Mouse (Mus musculus): ENCODE results near the gene Prkce. TPM values are rescaled to one million over a fixed set of nuclear protein-coding genes. Genes with fewer than 3 reads are reported as not detected.

The Prkce gene
- polyA plus RNA-seq (2015; fragmentation: Nextera tagmentation; extraction: Ambion mirVana) = 4.0 and 4.4 TPM in 2 replicates

DNA sequence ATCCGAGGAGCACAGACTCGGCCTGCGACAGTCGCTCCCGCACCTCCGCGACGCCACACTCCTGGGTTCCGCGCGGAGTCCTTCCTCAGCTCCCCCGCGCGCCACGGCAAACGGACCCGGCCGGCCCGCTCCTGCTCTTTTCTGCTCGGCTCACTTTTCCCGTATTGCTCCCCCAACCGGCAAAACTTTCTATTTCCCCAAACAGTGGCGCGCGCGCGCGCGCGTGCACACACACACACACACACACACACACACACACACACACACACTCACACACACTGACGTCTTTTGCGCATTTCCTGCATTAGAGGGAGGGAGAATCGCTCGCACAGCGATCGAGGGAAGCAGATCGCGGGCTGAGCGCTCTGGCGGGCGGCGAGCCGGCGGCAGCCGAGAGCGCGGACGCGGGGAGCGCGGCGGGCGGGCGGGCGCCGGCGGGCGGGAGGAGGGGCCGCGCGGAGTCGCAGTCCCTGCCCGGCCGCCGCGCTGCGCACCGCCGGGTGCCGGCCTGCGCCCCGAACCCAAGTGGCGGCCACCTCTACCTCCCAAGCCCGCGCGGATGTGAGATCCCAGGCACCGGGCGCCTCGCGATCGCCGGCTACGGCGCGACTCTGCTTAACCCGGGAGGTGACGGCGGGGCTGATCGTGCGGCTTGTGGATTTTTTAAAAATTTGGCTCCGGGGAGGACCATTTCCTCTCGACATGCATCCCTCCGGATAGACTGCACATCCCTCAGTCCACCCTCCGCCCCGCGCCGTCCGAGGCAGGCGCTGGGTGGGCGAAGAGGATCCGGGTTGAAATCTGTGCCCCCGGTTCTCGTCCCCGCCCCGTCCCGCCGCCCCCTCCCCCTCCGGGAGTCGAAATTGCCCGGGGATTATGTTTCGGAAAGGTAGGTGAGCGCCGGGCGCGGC, at the start of gene Prkce:
TSS of gene Prkce (plus strand) at position 466 of the 911 bp plus-strand sequence.
- Histone ChIP-seq H3K4me2 (ENCODE audit: low read depth, low read length) (peak within 1 kb of the TSS; percentile 97), H3K9me3 (replicated peaks; ENCODE audit: control insufficient read depth, low read length) (no peaks in the 10 kb centered on the region), H3K27ac (ENCODE audit: low read length) (peak within 1 kb of the TSS; percentile 98), H3K27me3 (ENCODE audit: control insufficient read depth, insufficient read depth, low read length) (no peaks in the 10 kb centered on the region; the same call in 1 of the 2 replicates), H3K4me1 (ENCODE audit: control insufficient read depth, insufficient read depth, low read length) (peaks cover 20% of the 10 kb centered on the region), H3K9ac (ENCODE audit: low read length) (peak within 1 kb of the TSS; percentile 93), H3K36me3 (ENCODE audit: control insufficient read depth, insufficient read depth, low read length) (no peaks in the 10 kb centered on the region), H3K4me3 (replicated peaks; ENCODE audit: low read length) (peak within 1 kb of the TSS; percentile 83)
- WGBS = under 1% methylated on average over 98 of the region's 115 CpGs
- peak; percentile 73 for ATAC-seq (ENCODE audit: insufficient read depth, low FRiP score)

- no peaks in the 10 kb centered on the region for H3K9me3 ChIP-seq (replicated peaks; ENCODE audit: control insufficient read depth, low read length)
- peaks cover 8% of the 10 kb centered on the region; the same call in 1 of the 2 replicates for H3K36me3 ChIP-seq (ENCODE audit: control insufficient read depth, insufficient read depth, low read length)
- no peak overlapping the region for H3K9ac ChIP-seq (ENCODE audit: low read length)
- no peaks in the 10 kb centered on the region for H3K4me1 ChIP-seq (ENCODE audit: control insufficient read depth, insufficient read depth, low read length)
- H3K4me2 ChIP-seq (ENCODE audit: low read depth, low read length) = no peak overlapping the region
- no peak overlapping the region for H3K27ac ChIP-seq (ENCODE audit: low read length)
- no peak for ATAC-seq (ENCODE audit: insufficient read depth, low FRiP score)
- H3K4me3 ChIP-seq (replicated peaks; ENCODE audit: low read length) = no peak overlapping the region
- 93% methylated on average over 3 of the region's 3 CpGs for WGBS
- H3K27me3 ChIP-seq (ENCODE audit: control insufficient read depth, insufficient read depth, low read length) = no peaks in the 10 kb centered on the region
Observed at GRCm38 (mm10) chr17:86123146-86123545, 44.4 kb upstream of the Prkce start.

DNA sequence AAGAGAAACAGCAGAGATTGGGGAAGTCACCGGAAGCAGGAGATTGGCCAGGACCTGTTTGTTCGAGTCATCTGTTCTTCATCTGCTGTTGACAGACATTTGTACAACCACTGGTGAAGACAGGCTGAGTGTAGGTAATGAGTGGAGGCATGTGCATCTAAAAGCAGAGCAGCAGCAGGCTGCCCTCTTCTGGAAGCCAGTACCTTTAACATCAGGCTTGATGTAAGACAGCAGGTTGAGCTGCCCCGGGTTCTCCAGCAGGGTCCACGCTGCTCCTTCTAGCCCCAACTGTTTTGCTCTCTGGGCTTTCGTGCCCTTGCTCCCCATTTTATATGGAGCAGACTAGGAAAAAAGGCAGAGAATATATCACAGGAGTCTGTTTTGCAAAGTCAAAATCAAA, 41.7 kb upstream of the Prkce start:
- Histone ChIP-seq H3K9ac (ENCODE audit: low read length) (no peak overlapping the region), H3K27ac (ENCODE audit: low read length) (no peak overlapping the region), H3K36me3 (ENCODE audit: control insufficient read depth, insufficient read depth, low read length) (peaks cover 8% of the 10 kb centered on the region; the same call in 1 of the 2 replicates), H3K4me1 (ENCODE audit: control insufficient read depth, insufficient read depth, low read length) (no peaks in the 10 kb centered on the region), H3K4me2 (ENCODE audit: low read depth, low read length) (no peak overlapping the region), H3K9me3 (replicated peaks; ENCODE audit: control insufficient read depth, low read length) (no peaks in the 10 kb centered on the region), H3K4me3 (replicated peaks; ENCODE audit: low read length) (no peak overlapping the region), H3K27me3 (ENCODE audit: control insufficient read depth, insufficient read depth, low read length) (no peaks in the 10 kb centered on the region)
- no peak for ATAC-seq (ENCODE audit: insufficient read depth, low FRiP score)
- WGBS = 75% methylated on average over 5 of the region's 5 CpGs

- ATAC-seq (ENCODE audit: insufficient read depth, low FRiP score) = no peak
- 90% methylated on average over 5 of the region's 5 CpGs for WGBS
- peaks cover 8% of the 10 kb centered on the region; the same call in 1 of the 2 replicates for H3K36me3 ChIP-seq (ENCODE audit: control insufficient read depth, insufficient read depth, low read length)
Observed at GRCm38 (mm10) chr17:86128198-86128597, 39.4 kb upstream of the Prkce start.

DNA sequence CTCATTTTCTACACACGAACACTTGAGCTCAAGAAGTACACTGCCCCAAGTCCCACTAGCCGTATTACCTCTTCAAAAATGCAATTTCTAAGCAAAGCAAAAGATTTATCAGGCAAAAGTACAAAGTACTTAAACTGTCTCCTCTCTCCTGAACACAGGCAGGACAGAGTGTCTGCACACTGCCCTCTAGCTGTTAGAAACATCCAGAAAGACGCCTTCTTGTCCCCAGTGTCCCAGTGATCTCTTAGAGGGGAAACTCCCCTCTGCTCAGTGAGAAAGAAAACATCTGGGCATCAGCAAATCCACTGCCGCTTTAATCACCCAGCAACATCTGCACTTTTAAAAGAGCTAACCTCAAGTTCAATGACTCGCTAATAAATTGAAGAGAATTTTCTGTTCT, 35.1 kb upstream of the Prkce start:
- no peak for ATAC-seq (ENCODE audit: insufficient read depth, low FRiP score)
- Histone ChIP-seq H3K9ac (ENCODE audit: low read length) (no peak overlapping the region), H3K4me3 (replicated peaks; ENCODE audit: low read length) (no peak overlapping the region), H3K27me3 (ENCODE audit: control insufficient read depth, insufficient read depth, low read length) (no peaks in the 10 kb centered on the region), H3K4me2 (ENCODE audit: low read depth, low read length) (no peak overlapping the region), H3K4me1 (ENCODE audit: control insufficient read depth, insufficient read depth, low read length) (no peaks in the 10 kb centered on the region), H3K36me3 (ENCODE audit: control insufficient read depth, insufficient read depth, low read length) (peaks cover 4% of the 10 kb centered on the region; the same call in 1 of the 2 replicates), H3K27ac (ENCODE audit: low read length) (no peak overlapping the region), H3K9me3 (replicated peaks; ENCODE audit: control insufficient read depth, low read length) (no peaks in the 10 kb centered on the region)
- WGBS = 48% methylated on average over 5 of the region's 5 CpGs

More at GRCm38 (mm10) chr17:86128198-86128597, 39.4 kb upstream of the Prkce start:
- no peak overlapping the region for H3K4me3 ChIP-seq (replicated peaks; ENCODE audit: low read length)
- no peaks in the 10 kb centered on the region for H3K27me3 ChIP-seq (ENCODE audit: control insufficient read depth, insufficient read depth, low read length)
- H3K4me2 ChIP-seq (ENCODE audit: low read depth, low read length) = no peak overlapping the region
- no peaks in the 10 kb centered on the region for H3K9me3 ChIP-seq (replicated peaks; ENCODE audit: control insufficient read depth, low read length)
- H3K4me1 ChIP-seq (ENCODE audit: control insufficient read depth, insufficient read depth, low read length) = no peaks in the 10 kb centered on the region
- no peak overlapping the region for H3K9ac ChIP-seq (ENCODE audit: low read length)
- no peak overlapping the region for H3K27ac ChIP-seq (ENCODE audit: low read length)

- no peaks in the 10 kb centered on the region for H3K27me3 ChIP-seq (ENCODE audit: control insufficient read depth, insufficient read depth, low read length)
- 70% methylated on average over 6 of the region's 6 CpGs for WGBS
- H3K36me3 ChIP-seq (ENCODE audit: control insufficient read depth, insufficient read depth, low read length) = 0 out of 2 replicates have a peak, but pooled peaks cover 3% of the 10 kb centered on the region
- H3K9me3 ChIP-seq (replicated peaks; ENCODE audit: control insufficient read depth, low read length) = no peaks in the 10 kb centered on the region
- no peak overlapping the region for H3K9ac ChIP-seq (ENCODE audit: low read length)
- ATAC-seq (ENCODE audit: insufficient read depth, low FRiP score) = no peak
- no peaks in the 10 kb centered on the region for H3K4me1 ChIP-seq (ENCODE audit: control insufficient read depth, insufficient read depth, low read length)
- no peak overlapping the region for H3K4me3 ChIP-seq (replicated peaks; ENCODE audit: low read length)
- no peak overlapping the region for H3K27ac ChIP-seq (ENCODE audit: low read length)
- no peak overlapping the region for H3K4me2 ChIP-seq (ENCODE audit: low read depth, low read length)
Observed at GRCm38 (mm10) chr17:86134461-86134860, 33.1 kb upstream of the Prkce start.

GRCm38 (mm10) chr17:86135835-86136234, 31.8 kb upstream of the Prkce start:
- no peak overlapping the region for H3K4me2 ChIP-seq (ENCODE audit: low read depth, low read length)
- H3K4me3 ChIP-seq (replicated peaks; ENCODE audit: low read length) = no peak overlapping the region
- ATAC-seq (ENCODE audit: insufficient read depth, low FRiP score) = no peak
- 0 out of 2 replicates have a peak, but pooled peaks cover 3% of the 10 kb centered on the region for H3K36me3 ChIP-seq (ENCODE audit: control insufficient read depth, insufficient read depth, low read length)
- no peaks in the 10 kb centered on the region for H3K27me3 ChIP-seq (ENCODE audit: control insufficient read depth, insufficient read depth, low read length)
- H3K4me1 ChIP-seq (ENCODE audit: control insufficient read depth, insufficient read depth, low read length) = no peaks in the 10 kb centered on the region
- 76% methylated on average over 10 of the region's 10 CpGs for WGBS
- no peak overlapping the region for H3K27ac ChIP-seq (ENCODE audit: low read length)
- H3K9ac ChIP-seq (ENCODE audit: low read length) = no peak overlapping the region
- H3K9me3 ChIP-seq (replicated peaks; ENCODE audit: control insufficient read depth, low read length) = no peaks in the 10 kb centered on the region

DNA sequence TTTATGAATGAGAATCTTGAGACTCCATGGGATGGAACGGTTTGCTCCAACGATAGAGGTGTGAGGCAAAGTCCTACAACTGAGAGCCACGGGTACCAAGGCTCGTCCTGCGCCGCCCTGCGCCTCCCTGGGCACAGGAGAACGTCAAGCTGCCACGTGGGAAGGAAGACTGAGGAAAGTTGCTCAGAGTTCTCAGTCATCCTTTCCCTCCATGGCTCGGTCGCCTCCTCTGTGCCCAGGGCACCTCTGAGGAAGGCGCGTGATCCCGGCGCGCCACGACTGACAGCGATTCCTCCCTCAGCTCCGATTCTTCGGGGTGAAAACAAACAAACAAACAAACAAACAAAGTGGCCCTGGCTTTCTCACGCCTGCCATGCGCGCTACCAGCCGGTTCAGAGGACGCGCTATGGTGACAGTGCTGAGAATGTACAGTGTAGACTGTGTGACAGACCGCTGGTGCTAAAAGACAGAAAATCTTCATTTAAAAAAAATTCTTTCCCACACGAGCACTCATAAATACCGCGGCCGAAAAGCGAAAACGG, 23.0 kb upstream of the Prkce start:
- under 1% methylated on average over 33 of the region's 33 CpGs for WGBS
- H3K4me2 ChIP-seq (ENCODE audit: low read depth, low read length) = peak overlapping the region; percentile 96

More for the DNA sequence above, 23.0 kb upstream of the Prkce start:
- ATAC-seq (ENCODE audit: insufficient read depth, low FRiP score) = peak; percentile 70
- peaks cover 7% of the 10 kb centered on the region for H3K4me1 ChIP-seq (ENCODE audit: control insufficient read depth, insufficient read depth, low read length)
- no peaks in the 10 kb centered on the region for H3K27me3 ChIP-seq (ENCODE audit: control insufficient read depth, insufficient read depth, low read length)
- H3K27ac ChIP-seq (ENCODE audit: low read length) = peak overlapping the region; percentile 55; the same call in 1 of the 2 replicates
- no peaks in the 10 kb centered on the region for H3K9me3 ChIP-seq (replicated peaks; ENCODE audit: control insufficient read depth, low read length)
- H3K4me3 ChIP-seq (replicated peaks; ENCODE audit: low read length) = peak overlapping the region; percentile 72
- no peaks in the 10 kb centered on the region for H3K36me3 ChIP-seq (ENCODE audit: control insufficient read depth, insufficient read depth, low read length)
- H3K9ac ChIP-seq (ENCODE audit: low read length) = peak overlapping the region; percentile 85

Measured in stomach, embryonic 16.5 days (tissue).